Mouse (Mus musculus): ENCODE data around the gene Npat. TPM values are rescaled to one million over a fixed set of nuclear protein-coding genes. Genes with fewer than 3 reads are reported as not detected.
A peak's percentile ranks its signal among the peaks of the same experiment; 100 is the strongest.

The Npat gene
- polyA plus RNA-seq, 1 experiment from 2014 or later = 6.8 TPM

DNA sequence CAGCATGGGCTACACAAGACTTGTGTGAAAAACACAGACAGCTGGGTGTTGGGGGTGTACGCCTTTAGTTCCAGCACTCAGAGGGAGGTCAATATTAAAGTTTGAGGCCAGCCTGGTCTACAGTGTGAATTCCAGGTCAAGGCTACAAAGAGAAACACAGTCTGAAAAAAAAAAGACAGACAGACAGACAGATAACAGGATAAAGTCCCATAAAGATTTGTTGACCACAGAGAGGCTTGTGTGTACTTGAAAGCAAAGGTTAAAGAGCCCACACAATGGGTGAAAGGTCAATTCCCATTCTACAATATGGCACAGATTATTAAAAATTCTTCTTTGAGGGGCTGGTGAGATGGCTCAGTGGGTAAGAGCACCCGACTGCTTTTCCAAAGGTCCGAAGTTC, 70.3 kb downstream of the Npat start:
- Histone ChIP-seq H3K4me1 (ENCODE audit: insufficient read depth, low read depth, low read length) (0 out of 2 replicates have a peak, but pooled peaks cover 7% of the 10 kb centered on the region), H3K9me3 (ENCODE audit: low read length) (no peaks in the 10 kb centered on the region), H3K9ac (replicated peaks; ENCODE audit: low read depth) (no peak overlapping the region), H3K4me2 (replicated peaks; ENCODE audit: low read depth, low read length) (no peak overlapping the region), H3K4me3 (ENCODE audit: low read depth, low read length) (no peak overlapping the region), H3K27me3 (replicated peaks; ENCODE audit: insufficient read depth, low read length) (no peaks in the 10 kb centered on the region), H3K36me3 (ENCODE audit: insufficient read depth, low read length) (no peaks in the 10 kb centered on the region), H3K27ac (ENCODE audit: low read length) (no peak overlapping the region)
- 96% methylated on average over 3 of the region's 3 CpGs for WGBS
- no peak for DNase-seq (ENCODE audit: low spot score)
- TF ChIP-seq CTCF (IDR thresholded peaks at IDR 0.05) (no peak), EP300 (IDR thresholded peaks at IDR 0.05) (no peak)
- no peak for ATAC-seq

DNA sequence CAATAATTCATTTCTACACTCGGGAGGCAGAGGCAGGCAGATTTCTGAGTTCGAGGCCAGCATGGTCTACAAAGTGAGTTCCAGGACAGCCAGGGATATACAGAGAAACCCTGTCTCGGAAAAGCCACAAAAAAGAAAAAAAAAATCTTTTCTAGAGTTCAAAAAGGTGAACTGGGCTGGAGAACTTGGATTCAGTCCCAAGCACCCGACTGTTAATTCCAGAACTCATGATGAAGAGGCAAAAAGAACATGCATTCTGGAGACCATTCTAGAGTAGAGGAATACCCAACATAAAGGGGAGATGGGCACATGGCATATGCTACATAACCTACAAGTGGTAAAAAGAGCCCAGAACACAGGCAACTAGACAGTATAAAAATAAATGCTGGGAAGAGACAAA, 71.0 kb downstream of the Npat start:
- no peaks in the 10 kb centered on the region for H3K36me3 ChIP-seq (ENCODE audit: insufficient read depth, low read length)
- no peak overlapping the region for H3K4me2 ChIP-seq (replicated peaks; ENCODE audit: low read depth, low read length)
- no peak overlapping the region for H3K27ac ChIP-seq (ENCODE audit: low read length)
- no peaks in the 10 kb centered on the region for H3K9me3 ChIP-seq (ENCODE audit: low read length)
- TF ChIP-seq CTCF (IDR thresholded peaks at IDR 0.05) (no peak), EP300 (IDR thresholded peaks at IDR 0.05) (no peak)
- H3K4me1 ChIP-seq (ENCODE audit: insufficient read depth, low read depth, low read length) = 0 out of 2 replicates have a peak, but pooled peaks cover 7% of the 10 kb centered on the region
- no peak overlapping the region for H3K4me3 ChIP-seq (ENCODE audit: low read depth, low read length)
- no peak for DNase-seq (ENCODE audit: low spot score)
- H3K27me3 ChIP-seq (replicated peaks; ENCODE audit: insufficient read depth, low read length) = no peaks in the 10 kb centered on the region
- WGBS = 82% methylated on average over 4 of the region's 4 CpGs
- no peak overlapping the region for H3K9ac ChIP-seq (replicated peaks; ENCODE audit: low read depth)
- ATAC-seq = no peak

DNA sequence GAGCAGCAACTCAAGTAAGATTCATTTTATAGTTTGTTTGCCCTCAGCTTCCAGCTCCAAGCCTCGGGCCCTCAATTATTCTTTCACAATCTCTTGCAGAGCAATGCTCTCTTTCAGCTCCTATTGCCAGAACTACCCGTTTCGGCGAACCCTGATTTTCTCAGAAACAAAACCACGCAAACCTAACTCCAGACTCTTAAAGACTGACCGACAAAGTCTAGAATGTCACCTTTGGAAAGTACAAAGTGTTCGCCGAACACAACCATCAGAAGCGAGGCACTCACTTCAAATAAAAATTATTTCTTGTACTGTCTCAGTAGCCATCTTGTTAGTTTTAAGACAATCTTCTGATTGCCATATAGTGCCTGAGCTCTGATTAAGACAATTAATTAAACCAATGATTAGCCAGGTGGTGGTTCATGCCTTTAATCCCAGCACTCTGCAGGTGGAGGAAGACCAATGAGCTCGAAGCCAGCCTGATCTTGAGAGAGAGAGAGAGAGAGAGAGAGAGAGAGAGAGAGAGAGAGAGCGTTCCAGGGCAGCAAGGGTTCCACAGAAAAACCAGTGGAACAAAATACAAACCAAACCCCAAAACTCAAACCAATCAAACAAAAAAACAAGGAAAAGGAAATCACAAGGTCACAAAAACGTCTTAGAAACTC, 72.6 kb downstream of the Npat start:
- ATAC-seq (no peak), DNase-seq (ENCODE audit: low spot score) (peak; percentile 19)
- Histone ChIP-seq H3K9ac (replicated peaks; ENCODE audit: low read depth) (peak overlapping the region; percentile 82), H3K27me3 (replicated peaks; ENCODE audit: insufficient read depth, low read length) (no peaks in the 10 kb centered on the region), H3K9me3 (ENCODE audit: low read length) (no peaks in the 10 kb centered on the region), H3K4me3 (ENCODE audit: low read depth, low read length) (peak overlapping the region; percentile 73), H3K36me3 (ENCODE audit: insufficient read depth, low read length) (no peaks in the 10 kb centered on the region), H3K4me2 (replicated peaks; ENCODE audit: low read depth, low read length) (peak overlapping the region; percentile 87), H3K27ac (ENCODE audit: low read length) (peak overlapping the region; percentile 75), H3K4me1 (ENCODE audit: insufficient read depth, low read depth, low read length) (no peaks in the 10 kb centered on the region)
- TF ChIP-seq EP300 (IDR thresholded peaks at IDR 0.05) (no peak), CTCF (IDR thresholded peaks at IDR 0.05) (no peak)
- WGBS = 52% methylated on average over 12 of the region's 12 CpGs

DNA sequence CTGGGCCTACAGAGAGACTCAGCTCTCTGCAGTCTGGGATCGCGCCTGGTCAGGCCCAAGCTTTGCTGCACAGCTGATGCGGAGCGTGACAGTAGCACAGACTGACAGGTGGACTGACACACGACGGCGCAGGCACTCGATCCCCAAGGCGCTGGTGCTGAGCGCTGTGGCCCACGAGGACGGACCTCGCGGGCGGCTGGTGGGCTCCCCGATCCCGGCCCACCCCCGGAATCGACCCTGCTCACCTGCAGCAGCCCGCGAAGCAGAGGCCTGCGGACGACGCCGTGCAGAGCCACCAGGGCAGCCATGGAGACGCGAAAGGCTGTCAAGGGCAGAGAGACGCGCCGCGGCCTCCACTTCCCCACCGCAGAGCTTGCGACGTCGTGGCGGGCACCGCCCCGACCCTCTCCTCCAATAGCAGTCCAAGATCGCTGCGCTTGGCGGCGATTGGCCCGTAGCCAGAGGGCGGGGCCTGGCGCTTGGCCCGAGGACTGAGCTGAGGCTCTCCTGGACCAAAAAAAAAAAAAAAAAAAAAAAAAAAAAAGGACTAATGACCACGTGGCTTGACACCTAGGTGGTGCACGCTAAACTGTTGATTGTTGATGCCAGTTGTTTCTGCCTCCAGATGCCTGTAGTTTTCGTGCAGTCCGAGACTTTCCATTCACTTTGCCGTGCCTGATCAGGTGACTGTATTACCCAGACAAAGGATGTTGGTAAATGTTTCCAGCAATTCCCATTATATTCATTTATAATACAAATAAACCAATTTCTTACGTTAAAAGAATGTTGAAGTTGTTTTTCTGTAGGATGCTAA, 73.3 kb downstream of the Npat start, which contains the start of gene Acat1:
TSS of gene Acat1 (minus strand) at position 415 of the 814 bp plus-strand sequence.
- Histone ChIP-seq H3K9ac (replicated peaks; ENCODE audit: low read depth) (peak within 1 kb of the TSS; percentile 82), H3K9me3 (ENCODE audit: low read length) (no peaks in the 10 kb centered on the region), H3K4me1 (ENCODE audit: insufficient read depth, low read depth, low read length) (no peaks in the 10 kb centered on the region), H3K27me3 (replicated peaks; ENCODE audit: insufficient read depth, low read length) (no peaks in the 10 kb centered on the region), H3K4me3 (ENCODE audit: low read depth, low read length) (peak within 1 kb of the TSS; percentile 73), H3K36me3 (ENCODE audit: insufficient read depth, low read length) (no peaks in the 10 kb centered on the region), H3K4me2 (replicated peaks; ENCODE audit: low read depth, low read length) (peak within 1 kb of the TSS; percentile 87), H3K27ac (ENCODE audit: low read length) (peak within 1 kb of the TSS; percentile 75)
- ATAC-seq (peak; percentile 99), DNase-seq (ENCODE audit: low spot score) (peak; percentile 95)
- 2% methylated on average over 51 of the region's 52 CpGs for WGBS
- TF ChIP-seq EP300 (IDR thresholded peaks at IDR 0.05) (no peak), CTCF (IDR thresholded peaks at IDR 0.05) (no peak)

DNA sequence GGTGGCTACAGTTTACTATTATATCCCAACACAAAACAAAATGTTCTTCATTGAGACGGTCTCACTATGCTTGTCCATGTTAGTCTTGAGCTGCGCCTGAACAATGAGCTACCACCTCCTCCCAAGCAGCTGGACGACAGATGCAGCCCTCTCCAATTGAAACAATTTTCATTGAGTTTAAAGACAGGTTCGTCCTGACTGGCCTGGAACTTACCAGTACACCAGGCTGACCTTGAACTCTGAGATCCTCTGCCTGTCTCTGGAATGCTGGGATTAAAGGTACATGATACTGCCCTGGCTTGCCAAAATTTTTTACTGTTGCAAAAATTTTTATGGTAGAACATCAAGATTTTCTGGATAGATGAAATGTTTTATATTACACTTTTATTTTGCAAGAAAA, 77.4 kb downstream of the Npat start:
- TF ChIP-seq EP300 (IDR thresholded peaks at IDR 0.05) (no peak), CTCF (IDR thresholded peaks at IDR 0.05) (no peak)
- H3K9me3 ChIP-seq (ENCODE audit: low read length) = no peaks in the 10 kb centered on the region
- H3K27me3 ChIP-seq (replicated peaks; ENCODE audit: insufficient read depth, low read length) = no peaks in the 10 kb centered on the region
- ATAC-seq = no peak
- H3K4me2 ChIP-seq (replicated peaks; ENCODE audit: low read depth, low read length) = no peak overlapping the region
- peaks cover 14% of the 10 kb centered on the region; the same call in 1 of the 2 replicates for H3K36me3 ChIP-seq (ENCODE audit: insufficient read depth, low read length)
- H3K4me1 ChIP-seq (ENCODE audit: insufficient read depth, low read depth, low read length) = no peaks in the 10 kb centered on the region
- H3K4me3 ChIP-seq (ENCODE audit: low read depth, low read length) = no peak overlapping the region
- 82% methylated on average over 4 of the region's 4 CpGs for WGBS
- H3K9ac ChIP-seq (replicated peaks; ENCODE audit: low read depth) = no peak overlapping the region
- DNase-seq (ENCODE audit: low spot score) = no peak
- no peak overlapping the region for H3K27ac ChIP-seq (ENCODE audit: low read length)

DNA sequence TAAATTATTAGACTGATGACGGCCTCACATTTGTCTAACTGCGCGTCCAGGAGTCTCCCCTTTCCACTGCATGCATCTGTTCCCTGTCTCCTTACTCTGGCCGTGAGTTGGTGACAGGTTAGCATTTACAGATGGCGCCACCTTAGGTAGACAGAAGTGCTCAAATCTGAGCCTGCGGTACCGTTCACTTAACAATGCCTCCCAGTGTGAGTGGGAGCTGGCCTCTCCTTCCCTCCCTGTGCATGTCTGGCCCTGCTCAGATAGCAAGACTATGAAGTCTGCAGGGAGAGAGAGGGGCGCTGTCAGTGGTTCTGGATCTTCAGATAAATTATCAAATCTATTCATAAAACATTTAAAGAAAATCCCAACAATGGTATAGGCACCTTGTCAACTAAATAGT, 78.4 kb downstream of the Npat start:
- WGBS = 80% methylated on average over 8 of the region's 8 CpGs
- TF ChIP-seq EP300 (IDR thresholded peaks at IDR 0.05) (no peak), CTCF (IDR thresholded peaks at IDR 0.05) (no peak)

More for the DNA sequence above, 78.4 kb downstream of the Npat start:
- ATAC-seq = no peak
- Histone ChIP-seq H3K4me3 (ENCODE audit: low read depth, low read length) (no peak overlapping the region), H3K27ac (ENCODE audit: low read length) (no peak overlapping the region), H3K9ac (replicated peaks; ENCODE audit: low read depth) (no peak overlapping the region), H3K27me3 (replicated peaks; ENCODE audit: insufficient read depth, low read length) (no peaks in the 10 kb centered on the region), H3K36me3 (ENCODE audit: insufficient read depth, low read length) (peaks cover 17% of the 10 kb centered on the region; the same call in 1 of the 2 replicates), H3K9me3 (ENCODE audit: low read length) (no peaks in the 10 kb centered on the region), H3K4me2 (replicated peaks; ENCODE audit: low read depth, low read length) (no peak overlapping the region), H3K4me1 (ENCODE audit: insufficient read depth, low read depth, low read length) (no peaks in the 10 kb centered on the region)
- DNase-seq (ENCODE audit: low spot score) = no peak

Other genes with a start within 250 kb of the Npat start
- gene Exph5, start 235.4 kb upstream of the Npat start, polyA plus RNA-seq (2015; fragmentation: Nextera tagmentation; extraction: Ambion mirVana) = 7.2 and 8.1 TPM in 2 replicates
- 30.2 and 37.3 TPM in 2 replicates for gene Kdelc2, start 153.0 kb upstream of the Npat start, polyA plus RNA-seq (2015; fragmentation: Nextera tagmentation; extraction: Ambion mirVana)
- 2.6 and 2.8 TPM in 2 replicates for gene 4930550C14Rik, start 134.7 kb upstream of the Npat start, polyA plus RNA-seq (2015; fragmentation: Nextera tagmentation; extraction: Ambion mirVana)
- gene Atm, start 307 bp upstream of the Npat start, polyA plus RNA-seq (2015; fragmentation: Nextera tagmentation; extraction: Ambion mirVana) = 3.5 and 4.6 TPM in 2 replicates
- 65.7 and 66.6 TPM in 2 replicates for gene Acat1, start 73.3 kb downstream of the Npat start, polyA plus RNA-seq (2015; fragmentation: Nextera tagmentation; extraction: Ambion mirVana)
- gene Cul5, start 133.0 kb downstream of the Npat start, polyA plus RNA-seq (2015; fragmentation: Nextera tagmentation; extraction: Ambion mirVana) = 24.2 and 25.2 TPM in 2 replicates
- gene Rab39, start 169.2 kb downstream of the Npat start, polyA plus RNA-seq (2015; fragmentation: Nextera tagmentation; extraction: Ambion mirVana) = 0.29 and 0.33 TPM in 2 replicates
- gene Slc35f2, start 234.5 kb downstream of the Npat start, polyA plus RNA-seq (2015; fragmentation: Nextera tagmentation; extraction: Ambion mirVana) = 1.2 TPM in 2 replicates